Mouse (Mus musculus) embryonic facial prominence, embryonic 13.5 days (tissue): ENCODE results near the gene Erp27. TPM values are rescaled to one million over a fixed set of nuclear protein-coding genes. Genes with fewer than 3 reads are reported as not detected.

Source experiments
- polyA plus RNA-seq: library from polyadenylated mRNA; unstranded; fragments of >200 nt; fragmentation: Nextera tagmentation; extraction: Ambion mirVana; gene quantifications from 2 replicates; pipeline ENCODE4 v1.2.1, GENCODE M21; 2015

Gene Erp27
- polyA plus RNA-seq, 1 experiment from 2014 or later: 0.30 TPM

Other genes with a start within 250 kb of the Erp27 start
- 0.36 TPM in 1 of 2 replicates, not detected in the other for gene Gucy2c, start 140.4 kb downstream of the Erp27 start, polyA plus RNA-seq
- 0.80 and 0.99 TPM in 2 replicates for gene Hist4h4, start 117.8 kb downstream of the Erp27 start, polyA plus RNA-seq
- gene H2afj, start 113.9 kb downstream of the Erp27 start, polyA plus RNA-seq: 120 and 127 TPM in 2 replicates
- 2.2 and 4.3 TPM in 2 replicates for gene BC049715, start 94.6 kb downstream of the Erp27 start, polyA plus RNA-seq
- gene Wbp11, start 93.9 kb downstream of the Erp27 start, polyA plus RNA-seq: 110 and 112 TPM in 2 replicates
- 0.98 and 2.6 TPM in 2 replicates for gene Smco3, start 86.7 kb downstream of the Erp27 start, polyA plus RNA-seq
- 2.8 and 3.1 TPM in 2 replicates for gene Art4, start 64.4 kb downstream of the Erp27 start, polyA plus RNA-seq
- 101 and 192 TPM in 2 replicates for gene Mgp, start 46.4 kb downstream of the Erp27 start, polyA plus RNA-seq
- gene Pde6h, start 1.7 kb upstream of the Erp27 start, polyA plus RNA-seq: 0.30 TPM in 1 of 2 replicates, not detected in the other
- gene Arhgdib, start 19.7 kb upstream of the Erp27 start, polyA plus RNA-seq: 85.4 and 93.8 TPM in 2 replicates
- gene Rerg, start 248.3 kb upstream of the Erp27 start, polyA plus RNA-seq: 19.4 and 37.6 TPM in 2 replicates